Mouse (Mus musculus) hindbrain, postnatal 0 days (tissue): ENCODE measurements at regions not wholly inside any gene's neighbourhood (a gene's known extent, or its start where the extent isn't known, plus 50 kb on each side); places are given as distances from the start of the nearest gene placed in this dataset.

Experiments
- ATAC-seq: fragments of 200-750 bp; cut with Nextera tagmentation; 2 replicates; pipeline ENCODE4 v1.8.0; 2017; ENCODE audit warnings: mild to moderate bottlenecking, moderate TSS enrichment, moderate library complexity
- DNase-seq: peaks from one replicate; pipeline ENCODE4 v3.0.0-alpha.2; 2015; ENCODE audit warnings: low spot score
- H3K27ac ChIP-seq: fragments of 300-500 bp; sonication (generic); 2 replicates; pipeline ENCODE4 v1.5.1; 2014; ENCODE audit warnings: mild to moderate bottlenecking
- H3K27me3 ChIP-seq: fragments of 300-500 bp; sonication (generic); 2 replicates; pipeline ENCODE4 v1.6.1; 2014; ENCODE audit warnings: low read length, mixed read lengths; ENCODE audit not compliant: insufficient read depth
- H3K36me3 ChIP-seq: fragments of 300-500 bp; sonication (generic); 2 replicates; pipeline ENCODE4 v1.6.1; 2014; ENCODE audit warnings: low read length, mixed read lengths; ENCODE audit not compliant: insufficient read depth
- H3K4me1 ChIP-seq: fragments of 300-500 bp; sonication (generic); 2 replicates; pipeline ENCODE4 v1.6.1; 2014; ENCODE audit warnings: antibody characterized with exemption, low read length, mixed read lengths; ENCODE audit not compliant: insufficient read depth
- H3K4me2 ChIP-seq: fragments of 300-500 bp; sonication (generic); 2 replicates; pipeline ENCODE4 v1.6.1; 2014; ENCODE audit warnings: low read depth, mild to moderate bottlenecking, low read length, moderate library complexity, mixed read lengths
- H3K4me3 ChIP-seq: fragments of 300-500 bp; sonication (generic); 2 replicates; pipeline ENCODE4 v1.5.1; 2014; ENCODE audit warnings: low read length
- H3K9ac ChIP-seq: fragments of 300-500 bp; sonication (generic); replicated peaks from 2 replicates; pipeline ENCODE4 v1.6.1; 2014; ENCODE audit warnings: mild to moderate bottlenecking, low read length, moderate library complexity, mixed read lengths
- H3K9me3 ChIP-seq: fragments of 300-500 bp; sonication (generic); 2 replicates; pipeline ENCODE4 v1.6.1; 2016; ENCODE audit warnings: low read length, mixed read lengths
- CTCF ChIP-seq: IDR thresholded peaks from 2 replicates; pipeline ENCODE4 v1.5.1; 2016; ENCODE audit warnings: antibody characterized with exemption, control low read depth, low read depth
- WGBS: fragments of 180-500 bp; shearing (Covaris S2); extraction: QIAGEN DNeasy Blood & Tissue Kit; methylation state at CpG from one replicate; pipeline ENCODE4 v1.1.7; 2014; 5-methylcytosine and 5-hydroxymethylcytosine counted together

DNA sequence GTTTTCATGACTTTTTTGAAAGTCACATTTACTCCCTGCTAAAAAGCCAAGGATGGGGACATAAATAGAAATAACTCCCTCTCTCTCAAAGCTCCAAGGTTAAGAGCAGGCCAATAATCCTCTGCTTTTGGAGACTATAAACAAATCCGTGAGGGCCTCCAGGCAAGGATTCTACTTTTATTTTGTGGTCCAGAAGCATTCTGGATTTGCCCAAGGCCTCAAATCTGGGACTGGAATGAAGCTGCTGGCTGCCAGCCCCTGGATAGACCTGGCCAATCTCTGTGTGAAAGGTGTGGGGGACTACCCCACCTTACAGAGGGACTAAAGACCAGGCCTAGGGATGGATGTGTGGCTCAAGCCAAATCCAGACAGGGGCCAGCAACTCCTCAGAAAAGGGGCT, 54.1 kb upstream of the Comtd1 start:
- Histone ChIP-seq H3K27me3 (no peaks in the 10 kb centered on the region), H3K4me1 (no peaks in the 10 kb centered on the region), H3K4me3 (no peak overlapping the region), H3K27ac (no peak overlapping the region), H3K36me3 (no peaks in the 10 kb centered on the region), H3K9ac (no peak overlapping the region), H3K4me2 (no peak overlapping the region), H3K9me3 (no peaks in the 10 kb centered on the region)
- no peak for TF ChIP-seq CTCF
- ATAC-seq (no peak), DNase-seq (no peak)
- 78% methylated on average over 1 of the region's 1 CpGs for WGBS

DNA sequence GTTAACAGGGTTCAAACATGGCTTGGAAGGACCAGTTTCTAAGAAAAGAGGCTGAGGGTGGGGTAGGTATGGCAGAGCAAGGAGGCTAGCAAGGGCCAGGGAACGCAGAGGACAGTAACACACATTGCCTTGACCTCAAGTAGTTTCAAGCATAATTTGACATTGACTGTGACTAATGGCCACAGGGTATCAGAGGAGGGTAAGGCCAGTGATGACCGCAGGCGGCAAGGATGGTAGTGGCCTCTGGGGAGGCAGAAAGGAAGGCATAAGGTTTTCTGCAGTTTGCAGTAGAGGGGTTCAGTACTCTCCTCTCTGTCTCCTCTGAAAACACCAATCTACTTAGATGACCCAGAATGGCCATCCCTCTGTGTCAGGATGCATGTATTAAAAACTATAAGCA, 53.7 kb upstream of the Comtd1 start:
- Histone ChIP-seq H3K4me2 (no peak overlapping the region), H3K4me1 (no peaks in the 10 kb centered on the region), H3K36me3 (no peaks in the 10 kb centered on the region), H3K27me3 (no peaks in the 10 kb centered on the region), H3K9me3 (no peaks in the 10 kb centered on the region), H3K27ac (no peak overlapping the region), H3K9ac (no peak overlapping the region), H3K4me3 (no peak overlapping the region)
- no peak for TF ChIP-seq CTCF
- WGBS = 82% methylated on average over 3 of the region's 3 CpGs
- DNase-seq = no peak
- ATAC-seq = no peak

DNA sequence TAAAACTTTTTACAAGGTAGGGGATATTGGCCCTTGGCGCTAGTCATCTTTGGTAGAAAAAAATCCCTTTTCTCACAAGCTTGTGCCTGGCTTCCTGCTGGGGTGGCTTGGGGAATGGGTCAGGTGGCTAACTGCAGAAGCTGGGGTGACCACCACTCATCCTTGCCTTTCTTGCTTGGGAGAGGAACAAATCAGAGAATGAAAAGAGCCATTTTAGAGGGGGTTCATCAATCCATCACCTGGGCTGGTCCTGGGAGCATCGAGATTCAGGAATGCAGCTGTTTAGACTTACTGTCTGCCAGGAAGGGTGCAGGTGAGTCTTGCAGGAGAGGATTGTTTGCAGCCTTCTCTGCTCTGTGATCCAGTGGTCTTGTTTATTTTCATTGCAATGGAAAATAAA, 52.2 kb upstream of the Comtd1 start:
- no peak for TF ChIP-seq CTCF
- Histone ChIP-seq H3K27ac (no peak overlapping the region), H3K4me3 (no peak overlapping the region), H3K36me3 (no peaks in the 10 kb centered on the region), H3K4me2 (no peak overlapping the region), H3K27me3 (no peaks in the 10 kb centered on the region), H3K9me3 (no peaks in the 10 kb centered on the region), H3K9ac (no peak overlapping the region), H3K4me1 (no peaks in the 10 kb centered on the region)
- ATAC-seq (no peak), DNase-seq (no peak)
- 66% methylated on average over 2 of the region's 2 CpGs for WGBS

DNA sequence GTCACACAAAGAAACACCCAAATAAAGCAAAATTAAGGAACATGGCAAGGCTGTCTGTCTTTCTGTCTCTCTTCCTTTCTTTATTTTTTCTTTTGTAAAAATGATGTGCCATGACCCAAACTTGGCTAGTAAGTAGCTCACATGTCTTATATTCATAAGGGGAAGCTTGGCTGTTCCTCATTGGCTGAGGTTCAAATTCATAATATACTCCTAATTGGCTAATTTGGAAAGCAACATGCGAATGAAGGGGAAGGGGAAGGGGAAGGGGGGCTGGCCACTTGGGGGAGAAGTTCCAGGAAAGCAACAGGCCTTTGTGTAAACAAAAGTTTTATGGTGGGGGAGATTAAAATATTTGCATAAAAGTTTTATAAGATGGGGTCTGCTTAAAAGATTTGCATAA, 51.7 kb upstream of the Comtd1 start:
- 57% methylated on average over 1 of the region's 1 CpGs for WGBS
- peak; percentile 10 for DNase-seq

More for the DNA sequence above, 51.7 kb upstream of the Comtd1 start:
- TF ChIP-seq CTCF = no peak
- Histone ChIP-seq H3K9ac (no peak overlapping the region), H3K9me3 (no peaks in the 10 kb centered on the region), H3K4me3 (no peak overlapping the region), H3K4me1 (no peaks in the 10 kb centered on the region), H3K36me3 (no peaks in the 10 kb centered on the region), H3K27me3 (no peaks in the 10 kb centered on the region), H3K27ac (no peak overlapping the region), H3K4me2 (no peak overlapping the region)
- no peak for ATAC-seq
